Mouse (Mus musculus): ENCODE measurements around the gene Gm527. TPM values are rescaled to one million over a fixed set of nuclear protein-coding genes. Genes with fewer than 3 reads are reported as not detected.

Gene Gm527
- polyA plus RNA-seq, 1 experiment, result 1.8 TPM

- Histone ChIP-seq H3ac (ENCODE audit: control insufficient read depth, insufficient read length) (no peak overlapping the region), H3K36me3 (ENCODE audit: control insufficient read depth, insufficient read depth) (peaks cover 5% of the 10 kb centered on the region), H3K27me3 (ENCODE audit: control insufficient read depth, insufficient read depth, insufficient read length) (no peaks in the 10 kb centered on the region), H3K4me2 (ENCODE audit: low read depth) (peak overlapping the region; percentile 15), H3K79me2 (ENCODE audit: control insufficient read depth, insufficient read depth) (peaks cover 96% of the 10 kb centered on the region), H3K4me3 (no peak overlapping the region)
- TF ChIP-seq MYOD1 (IDR thresholded peaks at IDR 0.05; ENCODE audit: control insufficient read depth in 1 of 3, insufficient read length in 2 of 3, low read depth in 2 of 3) (no peak), REST (IDR thresholded peaks at IDR 0.05; ENCODE audit: insufficient read depth, insufficient read length) (no peak), TCF3 (IDR thresholded peaks at IDR 0.05; ENCODE audit: insufficient read length, low read depth) (no peak), TCF12 (IDR thresholded peaks at IDR 0.05; ENCODE audit: insufficient read depth, poor library complexity, severe bottlenecking) (no peak), CEBPB (IDR thresholded peaks at IDR 0.05; ENCODE audit: insufficient read depth, poor library complexity, severe bottlenecking) (no peak)
Measured at GRCm38 (mm10) chr12:64971399-64971798, 53.7 kb downstream of the Gm527 start.

DNA sequence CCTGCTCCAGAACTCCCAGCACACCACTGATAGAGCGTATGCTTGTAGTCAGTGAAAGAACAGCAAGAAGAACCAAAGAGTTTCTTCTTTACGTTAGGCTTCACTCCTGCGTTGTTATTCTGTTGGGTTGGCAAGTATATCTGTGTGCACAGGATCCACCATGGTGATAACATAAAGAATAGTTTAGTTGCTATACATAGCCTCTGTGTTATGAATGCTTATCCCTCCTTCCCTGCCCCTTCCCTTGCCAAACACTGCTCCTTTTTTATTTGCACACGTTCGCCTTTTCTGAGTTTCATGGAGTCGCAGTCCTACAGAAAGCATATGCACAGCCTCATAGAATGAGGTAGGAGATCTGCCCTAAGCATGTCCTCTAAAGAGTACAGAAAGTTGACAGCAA, 54.4 kb downstream of the Gm527 start:
- Histone ChIP-seq H3ac (ENCODE audit: control insufficient read depth, insufficient read length) (no peak overlapping the region), H3K36me3 (ENCODE audit: control insufficient read depth, insufficient read depth) (peaks cover 5% of the 10 kb centered on the region), H3K79me2 (ENCODE audit: control insufficient read depth, insufficient read depth) (peaks cover 96% of the 10 kb centered on the region), H3K27me3 (ENCODE audit: control insufficient read depth, insufficient read depth, insufficient read length) (no peaks in the 10 kb centered on the region), H3K4me3 (no peak overlapping the region), H3K4me2 (ENCODE audit: low read depth) (no peak overlapping the region)
- TF ChIP-seq MYOD1 (IDR thresholded peaks at IDR 0.05; ENCODE audit: control insufficient read depth in 1 of 3, insufficient read length in 2 of 3, low read depth in 2 of 3) (no peak), MYOG (IDR thresholded peaks at IDR 0.05; ENCODE audit: control insufficient read depth in 1 of 3, insufficient read depth in 1 of 3, insufficient read length in 2 of 3, low read depth in 2 of 3) (no peak), CEBPB (IDR thresholded peaks at IDR 0.05; ENCODE audit: insufficient read depth, poor library complexity, severe bottlenecking) (no peak), POLR2A (IDR thresholded peaks at IDR 0.05; ENCODE audit: insufficient read length, low read depth) (no peak), USF1 (IDR thresholded peaks at IDR 0.05; ENCODE audit: low read depth) (no peak), SRF (IDR thresholded peaks at IDR 0.05; ENCODE audit: control insufficient read depth, insufficient read length, low read depth) (no peak), TCF3 (IDR thresholded peaks at IDR 0.05; ENCODE audit: insufficient read length, low read depth) (no peak), REST (IDR thresholded peaks at IDR 0.05; ENCODE audit: insufficient read depth, insufficient read length) (no peak), E2F4 (IDR thresholded peaks at IDR 0.05; ENCODE audit: insufficient read depth) (no peak), TCF12 (IDR thresholded peaks at IDR 0.05; ENCODE audit: insufficient read depth, poor library complexity, severe bottlenecking) (no peak), MAX (IDR thresholded peaks at IDR 0.05; ENCODE audit: low read depth) (no peak), POLR2AphosphoS2 (IDR thresholded peaks at IDR 0.05; ENCODE audit: insufficient read length, low read depth) (no peak)

Other genes starting within 250 kb of the Gm527 start
- gene Klhl28, start 47.6 kb downstream of the Gm527 start, polyA plus RNA-seq (2012; fragmentation: generic; extraction: Trizol), result 1.9 TPM
- 3.5 TPM for gene Togaram1, start 47.9 kb downstream of the Gm527 start, polyA plus RNA-seq (2012; fragmentation: generic; extraction: Trizol)
- 3.8 TPM for gene Prpf39, start 118.4 kb downstream of the Gm527 start, polyA plus RNA-seq (2012; fragmentation: generic; extraction: Trizol)
- 77.9 TPM for gene Fkbp3, start 156.1 kb downstream of the Gm527 start, polyA plus RNA-seq (2012; fragmentation: generic; extraction: Trizol)
- 1.2 TPM for gene Fancm, start 157.7 kb downstream of the Gm527 start, polyA plus RNA-seq (2012; fragmentation: generic; extraction: Trizol)

All from myocyte (in vitro differentiated cells).